Mouse (Mus musculus) cerebellum, postnatal 10 days (tissue): ENCODE results near the gene Ier2.
"Not testable (repeated sequence)": the region's sequence is repeated elsewhere in the genome, so short reads cannot be mapped to it uniquely, and the experiment has no call there.

ENCODE experiments used
- DNase-seq, 2 experiments: peaks; one replicate each; pipeline ENCODE4 v3.0.0; 2021; ENCODE audit warnings: mixed read lengths in 2 of 2

Gene Ier2

DNA sequence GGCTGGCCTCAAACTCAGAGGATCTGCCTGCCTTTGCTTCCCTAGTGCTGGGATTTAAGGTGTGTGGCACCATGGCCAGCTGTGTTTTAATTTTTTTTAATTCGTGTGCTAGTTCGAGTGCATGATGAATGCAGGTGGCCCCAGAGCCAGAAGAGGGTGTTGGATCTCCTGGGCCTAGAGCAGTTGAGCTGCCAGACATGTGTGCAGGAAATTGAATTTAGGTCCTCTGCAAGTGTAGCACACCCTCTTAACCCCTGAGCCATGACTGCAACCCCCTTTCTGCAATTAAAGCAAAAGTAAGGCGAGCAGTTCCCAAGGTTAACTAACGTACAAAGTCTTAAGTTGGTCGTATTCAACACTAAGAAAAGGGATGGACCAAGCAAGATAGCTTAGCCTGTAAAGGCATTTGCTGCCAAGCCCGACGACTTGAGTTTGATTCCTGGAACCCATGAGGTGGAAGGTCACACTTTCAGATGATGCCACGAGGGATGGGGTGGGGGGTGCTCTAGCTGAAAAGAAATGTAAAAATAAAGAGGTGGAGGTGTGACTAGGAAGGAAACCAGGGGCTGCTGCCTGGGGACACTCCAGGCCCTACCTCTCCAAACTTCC lies 24.6 kb downstream of the Ier2 start:
- DNase-seq: no peak

DNA sequence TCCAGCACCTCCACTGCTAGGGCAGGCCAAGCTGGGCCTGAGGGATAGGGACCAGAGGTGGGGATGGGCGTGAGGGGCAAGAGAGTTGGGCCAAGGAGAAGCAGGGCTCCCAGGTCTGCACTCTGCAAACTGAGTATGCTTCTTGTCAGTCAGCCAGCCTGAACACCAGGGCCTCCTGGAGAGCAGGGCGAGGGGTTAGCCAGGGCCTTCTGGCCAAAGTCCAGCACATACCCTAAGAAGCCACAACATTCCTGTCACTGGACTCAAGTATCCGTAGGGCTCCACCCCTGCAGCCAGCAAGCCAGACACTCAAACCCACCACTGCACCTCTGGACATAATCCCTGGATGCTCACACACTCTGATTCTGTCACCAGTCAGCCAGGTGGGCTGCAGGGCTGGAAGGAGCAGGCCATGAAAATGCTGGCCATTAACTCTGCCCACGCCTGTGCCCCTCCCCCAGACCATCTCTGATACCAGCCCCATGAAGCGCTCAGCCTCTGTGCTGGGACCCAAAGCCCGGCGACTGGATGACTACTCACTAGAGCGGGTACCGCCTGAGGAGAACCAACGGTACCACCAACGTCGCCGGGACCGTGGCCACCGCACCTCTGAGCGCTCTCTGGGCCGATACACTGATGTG lies 26.5 kb downstream of the Ier2 start:
- DNase-seq: peak; percentile 75 to 76

DNA sequence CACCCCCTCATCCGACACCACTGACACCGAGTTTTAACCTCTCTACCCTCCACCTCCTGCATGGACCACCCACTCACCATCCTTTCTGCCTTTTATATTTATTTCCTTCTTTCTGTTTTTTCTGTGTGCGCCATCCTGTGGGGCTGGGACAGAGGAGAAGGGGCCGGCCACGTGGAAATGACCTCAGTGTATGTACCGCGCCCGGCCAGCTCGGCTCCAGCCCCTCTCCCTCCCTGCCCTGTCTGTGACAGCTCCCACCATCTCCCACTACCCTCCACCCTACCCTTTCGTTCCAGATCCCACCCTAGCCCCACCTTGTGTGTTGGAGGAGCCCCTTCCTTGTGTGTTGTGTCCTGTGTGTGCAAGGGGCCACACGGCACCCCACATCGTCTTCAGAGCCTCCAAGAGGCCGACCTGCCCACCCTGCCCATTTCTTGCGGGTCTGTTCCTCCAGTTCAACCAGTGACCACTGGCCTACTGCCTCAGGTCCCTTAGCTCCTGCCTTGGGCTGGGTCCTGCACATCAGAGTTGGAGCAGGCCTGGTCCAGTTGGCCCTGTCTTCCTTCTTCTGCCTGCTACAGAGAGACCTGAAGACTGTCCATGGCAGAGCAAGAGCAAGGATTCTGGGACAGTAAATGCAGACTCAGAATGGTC lies 27.1 kb downstream of the Ier2 start:
- peak; percentile 80 to 83 for DNase-seq

DNA sequence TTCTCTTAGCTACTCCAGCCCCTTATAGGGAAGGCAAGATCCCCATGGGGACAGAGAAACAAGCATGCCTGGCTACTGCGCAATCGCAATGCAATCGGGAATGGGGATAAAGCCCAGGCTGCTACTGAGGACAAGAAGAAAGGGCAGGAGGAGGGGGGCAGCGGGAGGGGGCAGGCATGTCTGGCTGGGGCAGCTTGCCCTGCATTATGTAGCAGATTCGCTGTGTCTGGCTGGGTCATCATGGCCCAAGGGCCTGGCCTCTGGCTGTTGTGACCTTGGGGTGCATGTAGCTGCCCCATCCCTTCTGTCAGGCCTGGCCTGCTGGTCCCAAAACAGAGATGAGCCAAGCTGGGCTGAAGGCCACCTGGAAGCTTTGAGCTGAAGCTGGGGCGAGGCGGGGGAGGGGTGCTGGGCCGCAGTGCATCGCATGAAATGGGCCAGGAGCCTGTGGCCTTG lies 27.8 kb downstream of the Ier2 start:
- peak; percentile 98 to 99 for DNase-seq

DNA sequence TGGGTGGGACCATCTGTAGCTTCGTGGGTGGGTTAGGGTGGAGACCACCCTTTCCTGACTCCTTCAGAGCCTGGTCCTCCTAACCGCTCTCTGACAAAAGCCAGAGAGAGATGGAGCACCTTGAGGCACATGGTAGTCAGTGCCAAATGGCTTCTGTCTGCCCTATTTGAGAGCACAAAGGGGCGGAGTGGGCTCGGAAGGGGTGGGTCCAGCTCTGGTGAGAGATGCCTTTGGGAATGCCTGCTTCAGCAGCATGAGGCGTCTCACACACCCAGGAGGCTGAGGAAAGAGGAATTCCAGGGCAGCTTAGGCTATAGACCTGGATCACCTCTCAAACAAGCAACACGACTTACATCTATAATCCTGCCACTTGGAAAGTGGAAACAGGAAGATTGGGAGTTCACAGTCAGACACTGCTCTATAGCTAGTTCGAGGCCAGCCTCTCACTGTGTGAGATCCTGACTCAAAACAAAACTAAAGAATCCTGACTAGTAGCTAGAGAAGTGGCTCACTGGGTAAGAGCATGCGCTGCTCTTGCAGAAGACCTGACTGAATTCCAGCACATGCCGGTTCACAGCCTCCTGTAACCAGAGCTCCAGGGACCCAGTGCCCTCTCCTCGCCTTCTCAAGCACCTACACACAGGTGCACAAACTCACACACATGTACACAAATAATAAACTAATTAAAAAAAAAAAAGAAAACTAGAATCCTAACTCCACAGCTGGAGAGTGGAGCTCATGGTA lies 28.6 kb downstream of the Ier2 start:
- peak in 1 of 2 experiments; percentile 47 for DNase-seq

DNA sequence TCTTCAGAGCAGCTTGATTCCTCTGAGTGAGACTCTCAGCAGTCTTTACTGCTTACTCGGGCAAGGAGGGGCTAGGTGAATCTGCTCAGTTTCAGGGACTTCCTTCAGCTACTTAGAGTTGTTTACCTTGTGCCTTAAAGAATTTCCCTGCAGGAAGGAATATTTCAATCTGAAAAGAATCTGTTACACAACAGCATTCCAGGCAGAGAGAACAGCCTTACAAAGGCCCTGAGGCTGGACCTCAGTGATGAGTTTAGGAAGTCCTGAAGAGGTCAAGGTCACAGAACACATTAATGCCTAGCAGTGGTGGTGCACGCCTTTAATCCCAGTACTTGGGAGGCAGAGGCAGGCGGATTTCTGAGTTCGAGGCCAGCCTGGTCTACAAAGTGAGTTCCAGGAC lies 30.8 kb downstream of the Ier2 start:
- no peak for DNase-seq

DNA sequence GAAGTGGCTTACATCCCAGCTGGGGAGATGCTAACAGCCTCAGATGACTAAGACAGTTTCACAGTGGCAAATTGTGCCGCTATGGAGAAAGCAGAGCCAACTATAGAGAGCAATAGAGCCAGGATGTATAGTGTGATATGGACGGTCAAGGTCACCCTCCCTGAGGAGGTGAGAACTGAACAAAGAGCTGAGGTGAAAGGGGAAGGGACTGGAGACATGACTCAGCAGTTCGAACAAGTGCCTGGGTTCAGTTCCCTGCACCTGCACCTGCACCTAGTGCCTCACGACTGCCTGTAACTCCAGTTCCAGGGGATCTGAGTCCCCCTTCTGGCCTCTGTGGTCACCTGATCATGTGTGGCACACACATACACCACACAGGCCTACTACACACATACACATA lies 32.5 kb downstream of the Ier2 start:
- DNase-seq: no peak

DNA sequence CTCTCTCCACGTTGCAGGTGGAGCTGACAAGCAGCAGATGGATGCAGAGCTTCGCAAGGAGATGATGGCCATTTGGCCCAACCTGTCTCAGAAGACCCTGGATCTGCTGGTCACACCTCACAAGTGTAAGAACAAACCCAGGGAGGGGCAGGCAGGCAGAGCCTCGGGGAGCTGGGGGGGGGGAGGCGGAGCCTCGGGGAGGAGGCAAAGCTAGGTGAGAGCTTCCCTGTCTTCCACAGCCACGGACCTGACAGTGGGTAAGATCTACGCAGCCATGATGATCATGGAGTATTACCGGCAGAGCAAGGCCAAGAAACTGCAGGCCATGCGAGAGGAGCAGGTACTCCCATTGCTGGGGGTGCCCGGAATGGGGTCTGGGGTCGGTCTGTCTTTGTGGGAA lies 33.1 kb downstream of the Ier2 start:
- DNase-seq: no peak

DNA sequence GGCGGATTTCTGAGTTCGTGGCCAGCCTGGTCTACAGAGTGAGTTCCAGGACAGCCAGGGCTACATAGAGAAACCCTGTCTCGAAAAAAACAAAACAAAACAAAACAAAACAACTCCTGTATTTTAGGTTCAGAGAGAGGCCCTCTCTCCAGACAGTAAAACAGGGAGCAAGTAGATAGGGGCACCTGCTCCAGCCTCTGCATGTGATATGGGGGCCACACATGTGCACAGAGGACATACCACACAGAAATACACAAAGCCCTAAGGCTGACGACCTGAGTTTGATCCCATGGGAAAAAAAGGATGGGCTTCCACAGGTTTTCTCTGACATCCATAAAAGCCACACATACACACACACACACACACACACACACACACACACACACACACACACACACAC lies 39.2 kb downstream of the Ier2 start:
- DNase-seq: not testable (repeated sequence)

DNA sequence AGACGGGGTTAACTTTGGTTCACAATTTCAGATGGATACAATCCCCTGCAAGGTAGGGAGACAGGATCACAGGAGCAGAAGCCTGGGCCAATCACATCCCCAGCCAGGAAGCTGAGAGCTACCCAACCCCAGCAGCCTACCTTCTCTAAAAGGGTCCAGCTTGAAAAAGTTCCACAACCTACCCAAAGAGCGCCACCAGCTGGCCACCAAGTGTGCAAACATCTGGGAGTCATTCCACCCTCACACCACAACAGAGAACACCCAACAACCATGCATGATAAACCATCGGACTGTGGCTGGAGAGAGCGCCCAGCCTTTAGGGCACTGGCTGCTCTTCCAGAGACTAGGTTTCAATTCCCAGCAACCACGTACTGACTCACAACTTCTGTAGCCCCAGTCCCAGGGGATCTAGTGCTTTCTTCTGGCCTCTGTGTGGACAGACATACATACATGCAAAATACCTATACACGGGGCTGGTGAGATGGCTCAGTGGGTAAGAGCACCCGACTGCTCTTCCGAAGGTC lies 41.5 kb downstream of the Ier2 start:
- no peak for DNase-seq

DNA sequence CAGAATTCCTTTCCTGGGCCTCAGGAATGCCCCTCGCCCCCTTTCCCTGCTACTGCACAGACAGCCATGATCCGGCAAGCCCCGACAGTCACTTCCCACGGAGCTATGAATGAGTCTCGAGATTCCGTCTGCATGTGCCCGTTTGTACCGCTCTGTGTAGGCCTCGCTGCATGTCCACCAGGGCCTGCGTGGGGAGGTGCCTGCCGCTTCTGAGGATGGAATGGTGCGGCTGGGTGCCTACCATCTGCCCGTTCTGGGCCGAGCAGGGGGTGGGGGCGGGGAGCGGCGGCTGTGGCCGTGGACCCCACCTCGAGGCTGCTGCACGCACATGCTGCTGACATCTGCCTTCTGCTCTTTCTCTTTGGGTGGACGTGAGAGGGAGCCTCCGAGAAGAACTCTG lies 45.6 kb downstream of the Ier2 start:
- DNase-seq: peak; percentile 51 to 56

DNA sequence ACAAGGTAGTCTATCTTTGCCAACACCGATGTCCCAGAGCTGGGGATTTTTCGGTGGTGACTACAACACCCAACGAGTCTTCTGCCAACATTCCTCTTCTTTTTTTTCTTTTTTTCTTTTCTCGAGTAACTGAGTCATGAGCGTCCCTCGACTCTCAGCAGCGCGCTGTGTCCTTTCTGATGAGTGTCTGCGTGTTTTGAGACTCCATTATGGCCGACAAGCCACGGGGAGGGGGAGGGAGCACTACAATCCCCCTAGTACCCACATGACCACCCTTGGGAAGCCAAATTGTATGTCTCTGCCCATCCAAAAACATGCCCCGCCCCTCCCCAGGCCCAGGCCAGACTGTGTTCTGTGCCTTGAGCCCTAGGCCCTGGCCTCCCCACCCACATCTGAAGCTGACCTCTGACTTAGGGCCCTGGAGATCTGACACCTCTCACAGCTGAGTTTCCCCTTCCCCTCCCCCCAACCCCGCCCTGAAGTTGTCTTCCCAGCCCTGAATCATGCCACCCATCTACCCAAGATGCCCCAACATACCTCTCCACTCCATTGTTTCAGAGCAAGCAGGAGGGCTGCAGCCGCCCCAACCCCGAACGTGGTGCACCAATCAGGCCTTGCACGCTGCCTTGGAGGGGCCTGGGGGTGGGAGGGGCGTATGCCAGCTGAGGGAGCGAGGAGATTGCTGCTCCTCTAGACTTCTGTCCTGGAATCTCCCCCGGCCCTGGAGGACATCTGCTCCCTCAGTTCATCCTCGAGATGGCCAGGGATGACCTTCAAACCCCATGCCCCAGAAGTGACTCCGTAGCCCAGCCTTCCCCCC lies 46.8 kb downstream of the Ier2 start:
- DNase-seq: peak in 1 of 2 experiments; percentile 49

DNA sequence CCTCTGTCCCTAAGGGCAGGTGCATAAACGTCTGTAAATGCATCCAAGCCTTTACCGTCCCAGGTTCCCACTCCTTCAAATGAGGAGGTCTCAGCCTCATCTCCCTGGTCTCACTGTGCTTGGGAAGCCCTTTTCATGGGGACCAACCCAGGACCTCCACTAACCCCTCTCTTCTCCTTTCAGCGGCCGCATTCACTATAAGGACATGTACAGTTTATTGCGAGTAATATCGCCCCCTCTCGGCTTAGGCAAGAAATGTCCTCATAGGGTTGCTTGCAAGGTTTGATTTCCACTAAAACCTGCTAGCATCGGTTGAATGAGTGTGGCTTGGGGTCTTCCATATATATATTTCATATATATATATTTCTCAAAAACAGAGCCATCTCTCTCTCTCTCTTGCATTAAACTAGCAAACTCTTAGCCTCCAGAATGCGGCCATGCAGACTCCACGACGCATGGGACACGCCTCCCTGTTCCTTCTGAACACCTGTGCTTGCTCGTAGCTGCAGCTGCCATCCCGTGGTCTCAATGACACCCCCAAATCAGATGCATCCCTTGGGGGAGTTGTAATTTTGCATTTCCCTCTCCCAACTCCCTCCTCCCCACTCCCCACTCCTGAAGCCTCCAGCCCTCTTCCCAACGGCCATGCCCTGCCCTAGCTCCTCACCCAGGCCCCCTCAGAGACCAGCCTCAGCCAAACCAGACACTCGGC lies 48.0 kb downstream of the Ier2 start:
- peak; percentile 67 to 73 for DNase-seq
